Mouse (Mus musculus) left cerebral cortex, postnatal 36 days (tissue): ENCODE results near the gene Mycn. TPM values are rescaled to one million over a fixed set of nuclear protein-coding genes. Genes with fewer than 3 reads are reported as not detected.

Source experiments
- DNase-seq, 2 experiments: peaks; one replicate each; pipeline ENCODE4 v3.0.0; 2021 to 2022; ENCODE audit warnings: low spot score in 2 of 2, mixed read lengths in 1 of 2
- intact Hi-C: fragments of 180-260 bp; cut with DNase I; formaldehyde crosslinking; loops from one replicate; pipeline ENCODE4 v1.15.1; 2025
- total RNA-seq, 2 experiments: library from RNA; stranded (reverse); gene quantifications; 2 replicates each; pipeline ENCODE4 v1.2.3; 2021

Gene Mycn
- total RNA-seq, 2 experiments from 2014 or later = 9.8 to 12.7 TPM

- DNase-seq = no peak
- intact Hi-C loops = no loop called here
Measured at GRCm38 (mm10) chr12:12932238-12932637, 9.5 kb downstream of the Mycn start.

- DNase-seq = no peak
- intact Hi-C loops = no loop called here
Measured at GRCm38 (mm10) chr12:12928239-12928638, 13.5 kb downstream of the Mycn start.

- DNase-seq = no peak
- intact Hi-C loops = no loop called here
Measured at GRCm38 (mm10) chr12:12926975-12927527, 14.7 kb downstream of the Mycn start.

GRCm38 (mm10) chr12:12924446-12924845 lies 17.3 kb downstream of the Mycn start:
- DNase-seq = no peak

GRCm38 (mm10) chr12:12920166-12921157 lies 21.3 kb downstream of the Mycn start:
- no peak for DNase-seq
- intact Hi-C loops = no loop called here

More at GRCm38 (mm10) chr12:12924446-12924845, 17.3 kb downstream of the Mycn start:
- intact Hi-C loops = no loop called here

- DNase-seq = no peak
- intact Hi-C loops = no loop called here
Measured at GRCm38 (mm10) chr12:12916298-12916697, 25.4 kb downstream of the Mycn start.

GRCm38 (mm10) chr12:12910356-12910979 lies 31.2 kb downstream of the Mycn start:
- DNase-seq = no peak
- intact Hi-C loops = no loop called here

- intact Hi-C loops = no loop called here
- DNase-seq = no peak
Measured at GRCm38 (mm10) chr12:12909631-12910277, 32.0 kb downstream of the Mycn start.

- intact Hi-C loops = no loop called here
- no peak for DNase-seq
Measured at GRCm38 (mm10) chr12:12906771-12907170, 34.9 kb downstream of the Mycn start.

- intact Hi-C loops = no loop called here
- DNase-seq = no peak
Measured at GRCm38 (mm10) chr12:12906321-12906720, 35.4 kb downstream of the Mycn start.

GRCm38 (mm10) chr12:12905117-12905516 lies 36.6 kb downstream of the Mycn start:
- intact Hi-C loops = no loop called here
- no peak for DNase-seq

GRCm38 (mm10) chr12:12904512-12904953 lies 37.2 kb downstream of the Mycn start:
- intact Hi-C loops = no loop called here
- DNase-seq = peak; percentile 77 to 85

GRCm38 (mm10) chr12:12904086-12904485 lies 37.6 kb downstream of the Mycn start:
- DNase-seq = no peak
- intact Hi-C loops = no loop called here

- DNase-seq = no peak
- intact Hi-C loops = no loop called here
Measured at GRCm38 (mm10) chr12:12902403-12902802, 39.3 kb downstream of the Mycn start.

GRCm38 (mm10) chr12:12898356-12899126 lies 43.2 kb downstream of the Mycn start:
- intact Hi-C loops = no loop called here

GRCm38 (mm10) chr12:12893986-12894385 lies 47.7 kb downstream of the Mycn start:
- no peak for DNase-seq
- intact Hi-C loops = no loop called here

More at GRCm38 (mm10) chr12:12898356-12899126, 43.2 kb downstream of the Mycn start:
- DNase-seq = no peak

- intact Hi-C loops = no loop called here
- no peak for DNase-seq
Measured at GRCm38 (mm10) chr12:12886191-12886889, 55.4 kb downstream of the Mycn start.
